Mouse (Mus musculus): ENCODE results near the gene Dnajc12. TPM values are rescaled to one million over a fixed set of nuclear protein-coding genes. Genes with fewer than 3 reads are reported as not detected.

Gene Dnajc12
- 36.1 TPM for polyA plus RNA-seq (2015; fragmentation: Illumina TruSeq; extraction: RNeasy Lipid Tissue Mini Kit (QIAGEN cat#74804); ENCODE audit: low read depth, low replicate concordance)

DNA sequence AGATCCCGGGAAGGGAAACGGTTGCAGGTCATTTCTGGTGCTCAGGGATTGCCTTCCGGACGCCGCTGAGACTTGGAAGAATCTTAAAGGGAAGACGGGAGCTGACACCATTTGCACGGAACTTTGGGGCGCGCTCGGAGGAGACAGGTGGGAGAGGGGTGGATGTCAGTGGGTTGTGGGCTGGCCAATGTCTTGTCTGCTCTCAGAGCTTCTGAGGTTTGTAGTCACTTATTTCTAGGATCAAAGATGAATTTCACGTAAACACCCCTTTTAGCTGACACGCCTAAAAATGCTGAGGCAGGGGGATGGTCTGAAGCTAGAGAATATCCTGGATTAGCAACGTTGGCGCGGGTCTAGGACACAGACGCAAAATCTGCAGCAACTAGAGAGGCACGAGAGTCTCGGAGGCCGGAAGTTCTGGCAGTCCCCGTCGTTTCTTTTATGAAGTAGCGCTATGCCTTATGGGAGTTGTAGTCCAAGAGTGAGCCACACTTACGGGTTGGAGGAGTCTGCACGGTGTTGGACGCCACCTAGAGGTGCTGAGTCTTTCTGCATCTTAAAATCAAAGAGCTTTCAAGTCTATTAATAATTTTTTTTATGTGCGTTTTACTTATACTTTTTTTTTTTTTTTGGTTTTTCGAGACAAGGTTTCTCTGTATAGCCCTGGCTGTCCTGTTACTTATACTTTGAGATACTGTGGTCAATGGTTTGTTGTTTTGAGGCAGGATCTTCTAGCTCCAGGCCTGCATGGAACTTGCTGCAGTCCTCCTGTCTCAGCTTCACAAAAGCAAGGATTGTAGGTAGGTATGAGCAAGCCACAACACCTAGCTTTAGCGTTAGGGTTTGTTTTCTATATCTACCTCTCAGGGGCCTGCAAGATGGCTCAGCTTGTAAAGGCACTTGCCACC, at the start of gene Dnajc12:
TSS of gene Dnajc12 (plus strand) at position 72 of the 908 bp plus-strand sequence.

DNA sequence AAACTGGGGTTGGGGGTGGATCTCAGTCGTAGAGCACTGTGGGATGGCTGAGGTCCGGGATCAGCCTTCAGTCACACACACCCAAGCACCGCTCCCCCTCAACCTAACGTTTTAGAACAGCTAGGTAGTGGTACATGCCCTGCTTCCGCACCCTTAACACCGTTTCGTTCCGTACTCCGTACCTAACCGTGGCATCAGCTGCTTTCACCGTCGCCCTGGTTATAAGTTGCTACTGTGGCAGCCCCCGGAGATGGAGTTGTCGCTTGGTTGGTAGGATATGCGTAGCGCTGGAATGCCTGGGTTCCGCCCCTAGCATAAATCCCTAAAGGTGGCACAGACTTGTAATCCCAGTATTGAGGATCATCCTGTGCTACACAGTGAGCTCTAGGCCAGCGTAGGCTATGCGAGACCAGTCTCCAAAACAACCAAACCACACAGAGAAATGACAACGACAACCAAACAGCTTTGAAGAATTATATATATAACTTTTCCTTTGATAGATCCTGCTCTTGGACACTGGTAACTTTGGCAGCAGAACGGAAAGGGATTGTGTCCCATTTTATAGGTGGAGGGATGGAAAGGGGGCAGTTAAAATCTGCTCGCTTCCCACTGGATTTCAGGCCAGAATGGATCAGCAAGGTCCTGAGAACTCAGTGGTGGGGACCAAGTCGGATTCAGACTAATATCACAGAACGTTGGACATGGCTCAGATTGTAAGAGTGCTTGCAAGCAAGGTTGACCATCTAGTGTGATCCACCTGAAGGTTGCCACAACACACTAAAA, 554 bp upstream of the Dnajc12 start, which contains the start of gene Sirt1:
TSS of gene Sirt1 (minus strand) at position 207 of the 783 bp plus-strand sequence.

DNA sequence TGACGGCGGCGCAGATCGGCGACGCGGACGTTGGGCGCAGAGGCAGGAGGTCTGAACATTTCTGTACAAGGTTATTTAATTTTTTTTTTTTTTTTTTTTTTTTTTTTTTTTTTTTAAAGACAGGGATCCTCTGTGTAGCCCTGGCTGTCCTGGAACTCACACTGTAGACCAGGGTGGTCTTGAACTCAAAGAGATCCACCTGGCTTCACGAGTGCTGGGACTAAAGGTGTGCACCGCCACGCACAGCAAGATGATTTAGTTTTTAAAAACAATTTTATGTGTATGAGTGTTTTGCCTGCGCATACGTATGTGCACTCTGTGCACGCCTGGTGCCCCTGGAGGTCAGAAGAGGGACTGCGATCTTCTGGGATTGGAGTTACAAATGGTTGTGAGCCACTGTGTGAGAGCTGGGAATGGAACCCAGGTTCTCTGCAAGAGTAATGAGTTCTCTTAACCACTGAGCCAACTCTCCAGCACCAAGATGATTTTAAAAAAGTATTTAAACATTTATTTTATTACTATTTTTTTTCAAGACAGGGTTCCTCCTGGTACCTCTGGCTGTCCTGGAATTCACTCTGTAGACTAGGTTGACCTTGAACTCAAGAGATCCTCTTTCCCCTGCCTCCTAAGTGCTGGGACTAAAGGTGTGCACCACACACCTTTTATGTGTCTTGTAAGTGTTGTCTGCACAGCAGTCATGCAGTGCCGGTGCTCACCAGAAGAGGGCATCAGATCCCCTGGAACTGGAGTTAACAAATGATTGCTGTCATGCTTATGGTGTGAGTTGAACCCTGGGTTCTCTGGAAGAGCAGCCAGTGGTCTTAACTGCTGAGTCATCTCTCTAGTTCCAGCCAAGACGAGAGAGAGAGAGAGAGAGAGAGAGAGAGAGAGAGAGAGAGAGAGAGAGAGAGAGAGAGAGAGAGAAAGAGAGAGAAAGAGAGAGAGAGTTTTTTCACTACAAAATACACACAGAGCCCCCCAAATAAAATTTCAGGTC, 39.8 kb downstream of the Dnajc12 start, which contains the start of gene Gm7075:
TSS of gene Gm7075 (minus strand) at position 51 of the 997 bp plus-strand sequence.

GRCm38 (mm10) chr10:63429785-63430305, 47.6 kb downstream of the Dnajc12 start, which contains the start of gene Ctnna3:
Gene Ctnna3, plus strand, starts transcription at chr10:63430098.

Other genes with a start within 250 kb of the Dnajc12 start
- gene Mypn, start 178.5 kb upstream of the Dnajc12 start, polyA plus RNA-seq (2015; fragmentation: Illumina TruSeq; extraction: RNeasy Lipid Tissue Mini Kit (QIAGEN cat#74804); ENCODE audit: low read depth, low replicate concordance), result 1.1 TPM
- gene Herc4, start 138.6 kb upstream of the Dnajc12 start, polyA plus RNA-seq (2015; fragmentation: Illumina TruSeq; extraction: RNeasy Lipid Tissue Mini Kit (QIAGEN cat#74804); ENCODE audit: low read depth, low replicate concordance), result 41.3 TPM
- 12.0 TPM for gene Sirt1, start 739 bp upstream of the Dnajc12 start, polyA plus RNA-seq (2015; fragmentation: Illumina TruSeq; extraction: RNeasy Lipid Tissue Mini Kit (QIAGEN cat#74804); ENCODE audit: low read depth, low replicate concordance)
- gene Gm7075, start 39.3 kb downstream of the Dnajc12 start, polyA plus RNA-seq (2015; fragmentation: Illumina TruSeq; extraction: RNeasy Lipid Tissue Mini Kit (QIAGEN cat#74804); ENCODE audit: low read depth, low replicate concordance), result not detected
- 1.8 TPM for gene Ctnna3, start 47.7 kb downstream of the Dnajc12 start, polyA plus RNA-seq (2015; fragmentation: Illumina TruSeq; extraction: RNeasy Lipid Tissue Mini Kit (QIAGEN cat#74804); ENCODE audit: low read depth, low replicate concordance)

Data from brain, adult 10 weeks (tissue).